In genomic region chr15:75271426-75271825, GRCm38 (mm10) we compare ENCODE assay signal across 40 mouse cellular contexts. TPM values are rescaled to one million over a fixed set of nuclear protein-coding genes. Genes with fewer than 3 reads are reported as not detected.
"Had no signal": no experiment of that assay in that cellular context is flagged by ENCODE, and none has a peak within 500 bp of the region (broad histone marks: within the 10 kb centered on the region; RNA-seq: fewer than 3 reads in every experiment).

No protein-coding gene starts in this region.

- DNase-seq: gastrocnemius, adult 2 months; gastrocnemius, postnatal 10 days; gastrocnemius, postnatal 25 days; heart, adult 18-20 months; heart, postnatal 14 days; heart, postnatal 36 days; kidney, adult 11 months; kidney, adult 2 months; kidney, adult 9 months; kidney, postnatal 14 days; kidney, postnatal 36 days; liver; liver, embryonic 13.5 days had no signal

- H3K9ac ChIP-seq: heart, embryonic 13.5 days; heart, embryonic 15.5 days; hindbrain, embryonic 13.5 days; hindbrain, embryonic 15.5 days; kidney, embryonic 15.5 days; limb, embryonic 12.5 days; liver, embryonic 13.5 days; liver, embryonic 15.5 days had no signal

- H3K9me3 ChIP-seq: heart, embryonic 10.5 days; heart, embryonic 13.5 days; heart, embryonic 15.5 days; hindbrain, embryonic 10.5 days; hindbrain, embryonic 13.5 days; hindbrain, embryonic 15.5 days; kidney, embryonic 15.5 days; limb, embryonic 10.5 days; limb, embryonic 12.5 days; liver, embryonic 13.5 days; liver, embryonic 15.5 days had no signal

- H3K27ac ChIP-seq: gastrocnemius, adult 2 months; heart, embryonic 10.5 days; heart, embryonic 13.5 days; heart, embryonic 15.5 days; hindbrain, embryonic 10.5 days; hindbrain, embryonic 13.5 days; hindbrain, embryonic 15.5 days; hindbrain, postnatal 0 days; kidney, embryonic 15.5 days; kidney, postnatal 0 days; left cerebral cortex, adult 2 months; limb, embryonic 10.5 days; limb, embryonic 12.5 days; liver, embryonic 13.5 days; liver, embryonic 15.5 days had no signal

- H3K4me3 ChIP-seq: gastrocnemius, adult 2 months; heart, embryonic 10.5 days; heart, embryonic 13.5 days; heart, embryonic 15.5 days; hindbrain, embryonic 10.5 days; hindbrain, embryonic 13.5 days; hindbrain, embryonic 15.5 days; kidney, embryonic 15.5 days; left cerebral cortex, adult 2 months; limb, embryonic 10.5 days; limb, embryonic 12.5 days; liver, embryonic 13.5 days; liver, embryonic 15.5 days had no signal

- H3K4me2 ChIP-seq: heart, embryonic 13.5 days; heart, embryonic 15.5 days; hindbrain, embryonic 13.5 days; hindbrain, embryonic 15.5 days; kidney, embryonic 15.5 days; limb, embryonic 12.5 days; liver, embryonic 11.5 days; liver, embryonic 13.5 days; liver, embryonic 15.5 days had no signal

- H3K4me1 ChIP-seq: heart, embryonic 10.5 days; heart, embryonic 13.5 days; heart, embryonic 15.5 days; hindbrain, embryonic 10.5 days; hindbrain, embryonic 13.5 days; hindbrain, embryonic 15.5 days; limb, embryonic 10.5 days; limb, embryonic 12.5 days; liver, embryonic 13.5 days; liver, embryonic 15.5 days had no signal

- ATAC-seq: hindbrain, postnatal 0 days; intestine, embryonic 16.5 days had no signal

- H3K36me3 ChIP-seq: heart, embryonic 10.5 days; heart, embryonic 13.5 days; heart, embryonic 15.5 days; hindbrain, embryonic 10.5 days; hindbrain, embryonic 13.5 days; hindbrain, embryonic 15.5 days; kidney, embryonic 15.5 days; limb, embryonic 10.5 days; limb, embryonic 12.5 days; liver, embryonic 13.5 days; liver, embryonic 15.5 days had no signal

- H3K27me3 ChIP-seq: heart, embryonic 13.5 days; heart, embryonic 15.5 days; hindbrain, embryonic 13.5 days; hindbrain, embryonic 15.5 days; kidney, embryonic 15.5 days; limb, embryonic 12.5 days; liver, embryonic 13.5 days; liver, embryonic 15.5 days had no signal

RNA-seq across cellular contexts. Expression of gene Ly6f, which starts 3.2 kb away (rescaled TPM):
- total RNA-seq: gastrocnemius, adult 2 months; gastrocnemius, postnatal 10 days; gastrocnemius, postnatal 25 days; gastrocnemius, postnatal 4 days; heart, adult 18-20 months; heart, adult 8-10 months; heart, postnatal 14 days; heart, postnatal 36 days; hindbrain, postnatal 0 days; layer of hippocampus, adult 18-20 months; layer of hippocampus, postnatal 10 days; layer of hippocampus, postnatal 25 days; left cerebral cortex, adult 2 months; left cerebral cortex, postnatal 14 days; left cerebral cortex, postnatal 36 days had no signal
- polyA plus RNA-seq: frontal cortex, adult 2 months; heart, embryonic 10.5 days; heart, embryonic 13.5 days; heart, embryonic 15.5 days; heart, postnatal 0 days; hindbrain, embryonic 10.5 days; hindbrain, embryonic 13.5 days; hindbrain, embryonic 15.5 days; hindbrain, postnatal 0 days; intestine, embryonic 14.5 days; kidney, embryonic 15.5 days; large intestine, adult 2 months; limb, embryonic 12.5 days; limb, embryonic 14.5 days; liver, embryonic 11.5 days; liver, embryonic 13.5 days; liver, embryonic 15.5 days had no signal

RNA-seq across cellular contexts. Expression of gene BC025446, which starts 55.2 kb away (rescaled TPM):
- total RNA-seq: gastrocnemius, adult 2 months; gastrocnemius, postnatal 10 days; gastrocnemius, postnatal 25 days; heart, adult 18-20 months; heart, adult 8-10 months; heart, postnatal 14 days; heart, postnatal 36 days; hindbrain, postnatal 0 days; layer of hippocampus, adult 18-20 months; layer of hippocampus, postnatal 10 days; layer of hippocampus, postnatal 25 days; left cerebral cortex, adult 2 months; left cerebral cortex, postnatal 14 days; left cerebral cortex, postnatal 36 days had no signal
- polyA plus RNA-seq: frontal cortex, adult 2 months; heart, embryonic 13.5 days; heart, embryonic 15.5 days; heart, postnatal 0 days; hindbrain, embryonic 10.5 days; hindbrain, embryonic 13.5 days; hindbrain, embryonic 15.5 days; hindbrain, postnatal 0 days; limb, embryonic 10.5 days; limb, embryonic 12.5 days; limb, embryonic 14.5 days had no signal
